Mouse (Mus musculus) kidney, postnatal 10 days (tissue): Measurements from ENCODE around the gene Bpifa2.
"Not testable (repeated sequence)": the region's sequence is repeated elsewhere in the genome, so short reads cannot be mapped to it uniquely, and the experiment has no call there.

Experiments
- DNase-seq: peaks from one replicate; pipeline ENCODE4 v3.0.0; 2021; ENCODE audit warnings: mixed read lengths

Gene Bpifa2

DNA sequence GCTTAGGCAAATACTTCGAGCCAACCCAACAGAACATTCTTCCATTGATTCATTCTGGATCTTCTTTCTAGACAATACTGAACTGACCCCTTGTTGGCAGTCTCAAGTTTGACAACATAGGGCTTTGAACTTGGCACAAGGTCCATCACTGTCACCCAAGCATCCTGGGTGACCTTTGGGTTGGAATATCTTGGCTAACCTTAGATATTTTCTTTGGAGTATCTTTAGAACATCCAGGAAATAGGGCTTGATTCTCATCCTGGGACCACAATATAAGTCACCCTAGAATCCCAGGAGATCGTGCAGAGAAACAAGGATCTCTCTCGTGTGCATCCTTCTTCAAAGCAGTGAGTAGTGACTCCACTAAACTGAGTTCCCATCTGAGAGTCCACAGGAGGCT lies at the start of gene Bpifa2:
Bpifa2 (plus strand) TSS at position 301 of the 400 bp plus-strand sequence.
- no peak for DNase-seq

DNA sequence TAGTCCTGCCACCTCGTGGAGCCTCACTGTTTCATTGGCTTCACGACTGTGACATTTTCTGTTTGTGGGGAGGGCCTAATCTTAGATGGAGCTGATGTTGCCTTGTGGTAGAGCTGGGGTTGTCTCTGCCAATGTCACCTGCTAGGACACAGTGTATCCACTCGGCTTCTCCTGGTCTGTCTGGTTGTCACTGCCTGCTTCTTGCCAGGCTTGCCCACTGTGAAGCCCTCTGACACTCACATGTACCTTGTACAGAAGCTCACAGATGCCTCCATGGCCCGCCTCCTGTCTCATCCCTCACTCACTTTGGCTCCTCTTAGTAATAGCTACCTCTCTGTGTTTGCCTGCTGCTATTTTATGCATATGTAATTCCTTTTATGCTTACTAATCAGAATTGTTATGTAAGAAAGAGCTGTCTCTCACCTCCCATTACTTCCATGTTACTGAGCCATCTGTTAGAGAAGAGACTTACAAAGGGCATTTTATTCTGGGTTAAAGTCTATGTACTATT lies 45.2 kb upstream of the Bpifa2 start:
- DNase-seq, result no peak

DNA sequence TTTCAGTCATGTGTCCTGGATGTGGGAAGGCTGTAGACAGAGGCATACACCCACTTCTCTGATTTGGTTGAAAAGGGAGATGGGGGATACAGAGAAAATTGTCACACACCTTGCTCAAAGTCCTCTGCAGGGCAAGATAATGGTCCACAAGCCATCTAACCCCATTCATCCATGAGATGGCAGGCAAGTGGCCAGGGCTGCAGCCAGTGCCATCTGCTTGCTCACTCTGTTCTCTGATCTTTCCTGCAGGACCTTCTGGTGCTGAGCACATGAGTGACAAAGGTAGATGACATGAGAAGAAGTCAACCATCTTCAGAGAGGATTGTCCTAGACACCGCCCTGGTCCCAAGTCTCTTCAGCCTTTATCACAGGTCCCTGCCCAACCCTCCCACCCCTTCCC lies 44.7 kb upstream of the Bpifa2 start:
- DNase-seq, result no peak

DNA sequence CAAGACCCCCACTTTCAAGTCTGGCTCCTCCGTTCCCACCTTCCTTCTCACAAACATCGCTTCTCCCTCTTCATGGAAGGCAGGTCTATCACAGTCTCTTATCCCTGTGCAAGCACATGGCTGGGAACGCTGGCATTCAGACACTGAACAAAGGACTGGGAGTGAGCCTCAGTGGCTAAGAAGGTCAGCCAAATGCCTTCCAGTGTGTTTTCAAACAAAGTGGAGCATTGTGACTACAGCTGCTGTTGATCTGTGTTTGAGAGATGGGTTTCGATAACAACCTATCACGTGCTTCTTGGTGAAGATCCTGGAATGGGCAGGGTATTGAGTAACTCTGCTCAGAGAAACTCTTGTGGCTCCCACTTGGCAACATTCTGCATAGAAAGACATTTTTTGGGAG lies 37.8 kb upstream of the Bpifa2 start:
- DNase-seq, result no peak

- no peak for DNase-seq
Observed at GRCm38 (mm10) chr2:153974582-153974981, 33.5 kb upstream of the Bpifa2 start, which contains the start of gene Bpifa6. Bpifa6 (plus strand) TSS chr2:153974945.

DNA sequence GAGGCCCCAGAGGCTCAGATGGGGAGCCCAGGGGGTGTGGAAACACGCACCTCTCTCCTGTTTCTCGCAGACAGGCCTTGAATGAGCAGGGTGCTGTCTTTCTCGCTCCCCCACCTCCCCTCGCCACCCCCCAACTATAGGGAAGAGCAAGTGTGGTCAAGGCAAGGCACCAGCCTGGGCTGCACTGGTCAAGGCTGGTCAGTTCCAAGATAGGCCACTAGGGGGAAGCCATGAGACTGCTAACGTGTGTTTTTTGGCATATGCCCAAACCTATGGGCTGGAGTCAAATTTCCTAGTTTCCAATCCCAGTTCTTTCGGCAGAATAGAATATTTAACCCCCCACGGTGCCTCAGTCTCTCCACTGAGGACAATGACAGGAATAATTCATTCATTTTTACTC lies 12.3 kb upstream of the Bpifa2 start:
- peak; percentile 88 for DNase-seq

DNA sequence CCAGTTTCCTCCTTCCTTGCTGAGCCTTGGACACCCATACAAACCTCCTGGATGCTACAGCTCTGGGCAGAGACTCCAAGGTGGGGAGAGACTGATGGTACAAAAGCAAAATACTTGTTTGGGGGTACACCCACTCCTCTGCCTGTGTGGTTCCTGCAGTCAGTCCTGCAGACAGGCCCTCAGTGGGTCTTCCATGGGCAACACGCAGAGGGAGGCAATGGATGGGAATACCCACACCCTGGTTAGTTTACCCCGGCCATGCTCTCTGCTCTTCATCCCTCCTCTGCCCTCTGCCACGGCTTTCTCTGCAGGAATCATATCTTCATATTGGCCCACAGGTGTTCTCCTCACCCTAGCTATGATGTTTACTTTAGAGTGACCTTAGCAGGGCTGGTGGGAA lies 7.6 kb upstream of the Bpifa2 start:
- no peak for DNase-seq

DNA sequence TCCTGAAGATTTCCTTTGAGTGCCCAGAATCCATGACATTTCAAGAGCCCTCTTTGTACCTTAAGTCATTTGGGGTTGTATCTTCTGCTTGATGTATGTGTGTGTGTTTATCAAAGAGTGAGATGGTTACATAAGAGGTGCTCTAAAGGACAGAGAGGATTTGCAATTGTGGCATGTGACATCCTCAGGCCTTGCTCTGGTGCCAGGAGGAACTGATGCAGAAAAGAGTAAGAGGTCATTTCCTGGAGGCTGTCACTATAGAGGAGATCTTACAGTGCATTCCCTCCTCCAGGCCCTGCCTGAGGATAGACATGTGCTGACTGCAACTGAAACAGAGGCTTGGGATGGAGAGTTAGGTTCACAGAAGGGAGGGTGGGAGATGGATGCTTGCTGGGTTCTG lies 7.0 kb upstream of the Bpifa2 start:
- peak; percentile 9 for DNase-seq

DNA sequence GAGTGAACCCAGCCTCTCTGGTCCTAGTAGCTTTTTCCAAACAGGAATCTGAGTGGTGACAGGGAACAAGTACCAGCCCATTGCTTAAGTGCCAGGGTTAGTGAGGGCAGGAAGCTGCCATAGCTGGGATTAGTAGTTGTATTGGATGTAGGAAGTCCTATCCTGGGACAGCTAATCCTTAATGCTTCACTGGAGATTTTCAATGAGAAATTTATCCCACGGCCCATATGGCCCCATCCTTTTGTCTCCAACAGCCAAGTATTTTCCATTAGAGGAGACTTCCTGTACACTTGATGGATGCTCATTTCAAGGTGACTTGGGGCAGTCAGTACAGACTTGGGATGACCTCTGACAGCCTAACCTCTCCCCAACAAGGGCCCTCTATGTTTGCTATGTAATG lies 3.6 kb upstream of the Bpifa2 start:
- no peak for DNase-seq

GRCm38 (mm10) chr2:154005094-154005493 lies 3.0 kb upstream of the Bpifa2 start:
- DNase-seq, result no peak

GRCm38 (mm10) chr2:154005734-154006133 lies 2.3 kb upstream of the Bpifa2 start:
- no peak for DNase-seq

GRCm38 (mm10) chr2:154006331-154006730 lies 1.7 kb upstream of the Bpifa2 start:
- no peak for DNase-seq

- DNase-seq, result no peak
Observed at GRCm38 (mm10) chr2:154007381-154007780, 684 bp upstream of the Bpifa2 start.

GRCm38 (mm10) chr2:154017990-154018389 lies 9.9 kb downstream of the Bpifa2 start:
- no peak for DNase-seq

GRCm38 (mm10) chr2:154024676-154025075 lies 16.6 kb downstream of the Bpifa2 start:
- not testable (repeated sequence) for DNase-seq

DNA sequence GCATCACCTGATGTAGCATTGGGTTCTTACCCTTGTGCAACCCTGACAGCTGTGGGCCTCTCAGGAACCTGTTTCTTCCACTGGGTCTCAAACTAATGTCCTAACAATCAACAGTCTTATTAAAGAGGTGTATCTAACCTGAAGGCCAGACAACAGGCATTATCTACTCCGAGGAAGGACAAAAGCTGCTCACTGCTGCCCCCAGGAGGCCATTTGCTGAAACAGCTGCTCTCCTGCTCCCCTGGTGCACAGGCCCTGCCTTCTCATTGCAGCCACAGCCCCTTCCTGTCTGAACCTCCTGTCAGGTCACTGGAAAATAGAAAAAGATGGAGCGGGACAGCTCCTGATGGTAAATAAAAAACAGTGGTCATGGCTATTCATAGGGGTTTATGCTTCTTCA lies 30.9 kb downstream of the Bpifa2 start:
- DNase-seq, result peak; percentile 30

- DNase-seq, result no peak
Observed at GRCm38 (mm10) chr2:154044743-154045142, 36.7 kb downstream of the Bpifa2 start.

DNA sequence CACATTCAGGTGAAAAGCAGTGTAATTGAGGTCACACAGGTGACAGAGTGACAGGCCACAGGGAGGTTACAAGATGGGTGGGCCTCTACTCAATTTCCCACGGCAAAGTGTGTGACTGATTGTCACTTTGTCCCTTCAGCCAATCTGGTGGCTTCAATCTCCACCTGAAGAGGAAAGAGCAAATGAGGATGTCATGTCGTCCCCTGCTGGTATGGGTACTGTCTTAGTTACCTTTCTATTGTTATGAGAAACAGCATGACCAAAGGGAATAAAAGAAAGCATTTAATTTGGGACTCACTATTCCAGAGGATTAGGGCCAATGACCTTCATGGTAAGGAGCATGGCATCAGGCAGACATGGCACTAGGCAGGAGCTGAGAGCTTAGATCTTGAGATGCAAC lies 50.6 kb downstream of the Bpifa2 start:
- DNase-seq, result peak; percentile 8
